Mouse (Mus musculus): ENCODE results near the gene Mios. TPM values are rescaled to one million over a fixed set of nuclear protein-coding genes. Genes with fewer than 3 reads are reported as not detected.

The Mios gene
- total RNA-seq (2014; rRNA removed) (9.3 and 10.0 TPM in 2 replicates), polyA plus RNA-seq (2012; rRNA removed) (1.1 and 1.8 TPM in 2 replicates)

DNA sequence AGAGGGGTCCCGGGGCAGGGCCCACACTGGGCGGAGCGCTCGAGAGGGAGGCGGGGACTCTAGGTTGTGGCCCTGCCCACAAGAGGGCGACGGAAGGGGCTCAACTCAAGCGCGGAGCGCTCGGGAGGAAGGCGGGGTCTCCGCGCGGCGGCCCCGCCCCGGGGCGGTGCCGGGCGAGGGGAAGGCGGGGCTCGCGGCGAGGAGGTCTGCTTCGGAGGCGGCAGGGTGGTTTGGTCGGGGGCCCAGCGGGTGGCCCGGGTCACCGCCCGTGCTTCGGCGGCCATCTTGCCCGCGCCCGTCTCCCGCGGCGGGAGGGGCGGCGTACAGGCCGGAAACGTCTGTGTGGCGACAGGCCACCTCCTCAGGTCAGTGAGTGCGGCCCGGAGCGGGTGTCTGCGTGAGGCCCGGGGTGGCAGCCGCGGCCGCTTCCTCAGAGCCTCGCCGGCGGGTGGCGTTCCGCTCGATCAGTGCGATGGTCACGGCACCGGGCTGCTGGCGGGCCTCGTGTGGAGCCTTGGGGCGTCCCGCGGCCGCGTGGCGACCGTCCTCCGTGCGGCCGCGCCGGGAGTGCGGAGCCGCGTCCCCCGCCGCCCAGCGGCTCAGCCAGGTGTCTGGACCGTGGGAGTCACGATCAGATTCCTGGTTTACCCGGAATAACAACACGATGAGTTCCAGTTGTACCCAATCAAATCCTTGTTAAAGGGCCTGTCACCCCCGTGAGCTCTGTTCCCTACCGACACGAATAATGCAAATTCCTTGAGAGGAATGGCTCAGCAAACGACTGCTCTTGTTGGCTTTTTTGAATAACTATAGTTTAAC lies at the start of gene Mios:
Mios (plus strand) TSS at position 176 of the 819 bp plus-strand sequence.
- peaks cover 3% of the 10 kb centered on the region; the same call in 1 of the 2 replicates for H3K4me1 ChIP-seq (ENCODE audit: control insufficient read depth, insufficient read depth, low read length)

DNA sequence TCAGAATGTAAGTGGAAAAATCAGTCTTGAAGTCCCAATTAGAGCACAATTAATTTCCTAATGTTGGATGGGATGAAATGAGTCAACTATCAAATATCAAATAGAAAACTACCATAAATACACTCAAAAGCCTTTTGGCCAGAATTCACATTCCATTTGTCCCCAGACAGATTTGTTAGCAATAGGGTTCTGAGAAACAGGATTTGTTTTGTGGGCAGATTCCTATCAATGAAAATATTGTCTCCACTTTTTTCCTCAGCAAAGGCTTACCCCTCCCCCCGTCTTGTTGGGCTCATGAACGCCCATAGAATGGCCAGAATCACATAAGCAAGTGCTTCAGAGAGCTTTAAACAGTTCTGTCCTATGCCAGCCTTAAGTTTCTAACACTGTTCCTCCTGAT lies 49.0 kb upstream of the Mios start:
- DNase-seq (ENCODE audit: extremely low read depth, low read depth, low spot score) = no peak
- WGBS = 48% methylated on average over 2 of the region's 2 CpGs
- H3K27me3 ChIP-seq (ENCODE audit: control insufficient read depth, insufficient read depth, low read length) = no peaks in the 10 kb centered on the region
- H3K4me3 ChIP-seq (ENCODE audit: insufficient read depth, low read depth, low read length) = no peak overlapping the region
- no peaks in the 10 kb centered on the region for H3K4me1 ChIP-seq (ENCODE audit: control insufficient read depth, insufficient read depth, low read length)
- H3K36me3 ChIP-seq (ENCODE audit: control insufficient read depth, insufficient read depth, low read length) = no peaks in the 10 kb centered on the region
- no peaks in the 10 kb centered on the region for H3K79me2 ChIP-seq (ENCODE audit: control insufficient read depth, insufficient read depth, low read length)
- no peak overlapping the region for H3K9ac ChIP-seq (ENCODE audit: low read depth, low read length)
- TF ChIP-seq POLR2A (IDR thresholded peaks at IDR 0.05; ENCODE audit: extremely low read depth, insufficient read depth, low read length) (no peak), CTCF (IDR thresholded peaks at IDR 0.05; ENCODE audit: low read depth, low read length) (no peak)
- H3K27ac ChIP-seq (replicated peaks; ENCODE audit: insufficient read depth, low read depth, low read length) = no peak overlapping the region

More for the DNA sequence above, at the start of gene Mios:
- peak within 1 kb of the TSS; percentile 96 for H3K9ac ChIP-seq (ENCODE audit: low read depth, low read length)
- H3K36me3 ChIP-seq (ENCODE audit: control insufficient read depth, insufficient read depth, low read length) = peaks cover 1% of the 10 kb centered on the region; the same call in 1 of the 2 replicates
- peak within 1 kb of the TSS; percentile 91 for H3K4me3 ChIP-seq (ENCODE audit: insufficient read depth, low read depth, low read length)
- TF ChIP-seq CTCF (IDR thresholded peaks at IDR 0.05; ENCODE audit: low read depth, low read length) = peak; percentile 31
- peak; percentile 58; the same call in 1 of the 2 replicates for TF ChIP-seq POLR2A (IDR thresholded peaks at IDR 0.05; ENCODE audit: extremely low read depth, insufficient read depth, low read length)
- H3K79me2 ChIP-seq (ENCODE audit: control insufficient read depth, insufficient read depth, low read length) = peaks cover 4% of the 10 kb centered on the region; the same call in 1 of the 2 replicates
- WGBS = under 1% methylated on average over 81 of the region's 90 CpGs
- peak; percentile 80 for DNase-seq (ENCODE audit: extremely low read depth, low read depth, low spot score)
- H3K27ac ChIP-seq (replicated peaks; ENCODE audit: insufficient read depth, low read depth, low read length) = peak within 1 kb of the TSS; percentile 79
- H3K27me3 ChIP-seq (ENCODE audit: control insufficient read depth, insufficient read depth, low read length) = no peaks in the 10 kb centered on the region

DNA sequence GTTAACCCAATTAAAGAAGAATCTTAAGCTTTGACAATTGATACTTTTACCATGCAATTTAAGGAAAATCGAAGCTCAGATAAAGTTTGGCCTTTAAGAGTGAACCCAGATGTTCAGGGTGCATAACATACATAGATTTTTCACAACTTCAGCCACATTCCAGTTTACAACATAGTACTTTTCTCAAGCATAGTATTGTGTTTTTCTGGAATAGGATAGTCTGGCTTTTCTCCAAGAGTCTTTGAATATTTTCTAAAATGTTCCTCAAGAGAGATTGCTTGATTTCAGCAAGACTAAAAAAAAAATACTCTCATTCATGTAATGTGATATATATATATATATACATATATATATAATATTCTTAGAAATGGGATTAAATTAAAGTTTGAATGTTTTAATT lies 44.3 kb upstream of the Mios start:
- Histone ChIP-seq H3K27ac (replicated peaks; ENCODE audit: insufficient read depth, low read depth, low read length) (no peak overlapping the region), H3K4me1 (ENCODE audit: control insufficient read depth, insufficient read depth, low read length) (no peaks in the 10 kb centered on the region), H3K79me2 (ENCODE audit: control insufficient read depth, insufficient read depth, low read length) (no peaks in the 10 kb centered on the region), H3K27me3 (ENCODE audit: control insufficient read depth, insufficient read depth, low read length) (no peaks in the 10 kb centered on the region), H3K36me3 (ENCODE audit: control insufficient read depth, insufficient read depth, low read length) (no peaks in the 10 kb centered on the region), H3K4me3 (ENCODE audit: insufficient read depth, low read depth, low read length) (no peak overlapping the region), H3K9ac (ENCODE audit: low read depth, low read length) (no peak overlapping the region)
- no peak for DNase-seq (ENCODE audit: extremely low read depth, low read depth, low spot score)
- TF ChIP-seq CTCF (IDR thresholded peaks at IDR 0.05; ENCODE audit: low read depth, low read length) = no peak
- WGBS = 59% methylated on average over 1 of the region's 1 CpGs

DNA sequence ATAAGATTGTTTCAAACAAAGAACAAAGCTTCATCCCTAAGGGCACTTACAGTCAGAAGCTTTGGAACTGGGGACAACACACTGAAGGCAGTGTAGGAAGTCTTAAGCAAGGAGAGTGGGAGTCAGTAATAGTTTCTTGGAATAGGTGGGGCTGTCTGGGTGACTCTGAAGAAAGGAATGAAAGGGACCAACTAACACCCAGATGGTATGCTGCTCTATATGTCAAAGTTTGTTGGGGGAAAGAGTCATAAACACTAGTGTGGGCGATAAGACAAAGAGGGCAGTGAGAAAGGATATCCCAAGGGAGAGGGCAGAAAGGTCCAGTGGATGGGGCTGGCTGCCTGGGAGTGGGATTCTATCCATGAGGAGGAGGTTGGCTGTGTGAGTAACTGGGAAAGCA lies 36.9 kb upstream of the Mios start:
- Histone ChIP-seq H3K27me3 (ENCODE audit: control insufficient read depth, insufficient read depth, low read length) (no peaks in the 10 kb centered on the region), H3K4me3 (ENCODE audit: insufficient read depth, low read depth, low read length) (no peak overlapping the region), H3K79me2 (ENCODE audit: control insufficient read depth, insufficient read depth, low read length) (no peaks in the 10 kb centered on the region), H3K4me1 (ENCODE audit: control insufficient read depth, insufficient read depth, low read length) (no peaks in the 10 kb centered on the region), H3K27ac (replicated peaks; ENCODE audit: insufficient read depth, low read depth, low read length) (no peak overlapping the region), H3K9ac (ENCODE audit: low read depth, low read length) (no peak overlapping the region), H3K36me3 (ENCODE audit: control insufficient read depth, insufficient read depth, low read length) (no peaks in the 10 kb centered on the region)
- WGBS = 72% methylated on average over 1 of the region's 1 CpGs
- TF ChIP-seq CTCF (IDR thresholded peaks at IDR 0.05; ENCODE audit: low read depth, low read length) = no peak
- no peak for TF ChIP-seq POLR2A (IDR thresholded peaks at IDR 0.05; ENCODE audit: extremely low read depth, insufficient read depth, low read length)
- DNase-seq (ENCODE audit: extremely low read depth, low read depth, low spot score) = no peak

DNA sequence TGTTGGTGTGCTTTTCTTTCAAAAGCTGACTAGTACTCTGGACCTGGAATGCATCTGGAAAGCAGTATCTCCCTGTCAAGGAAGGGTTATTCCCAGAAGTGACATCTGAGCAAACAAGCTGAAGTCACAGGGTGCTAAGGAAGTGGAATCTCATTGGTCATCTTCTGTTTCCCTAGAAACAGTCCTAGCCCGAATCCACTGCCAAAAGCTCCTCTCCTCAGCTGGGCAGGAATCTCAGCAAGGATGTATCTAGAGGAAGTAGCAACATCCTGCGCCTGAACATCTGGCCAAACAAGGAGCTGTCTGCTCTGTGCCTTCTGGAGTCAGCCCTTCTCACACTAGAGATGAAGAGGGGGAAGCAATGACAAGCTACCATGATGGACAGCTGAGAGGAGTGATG lies 35.0 kb upstream of the Mios start:
- no peaks in the 10 kb centered on the region for H3K27me3 ChIP-seq (ENCODE audit: control insufficient read depth, insufficient read depth, low read length)
- WGBS = 26% methylated on average over 2 of the region's 2 CpGs
- no peaks in the 10 kb centered on the region for H3K36me3 ChIP-seq (ENCODE audit: control insufficient read depth, insufficient read depth, low read length)
- no peaks in the 10 kb centered on the region for H3K4me1 ChIP-seq (ENCODE audit: control insufficient read depth, insufficient read depth, low read length)
- H3K27ac ChIP-seq (replicated peaks; ENCODE audit: insufficient read depth, low read depth, low read length) = no peak overlapping the region
- no peaks in the 10 kb centered on the region for H3K79me2 ChIP-seq (ENCODE audit: control insufficient read depth, insufficient read depth, low read length)
- H3K9ac ChIP-seq (ENCODE audit: low read depth, low read length) = no peak overlapping the region
- DNase-seq (ENCODE audit: extremely low read depth, low read depth, low spot score) = no peak
- no peak overlapping the region for H3K4me3 ChIP-seq (ENCODE audit: insufficient read depth, low read depth, low read length)
- TF ChIP-seq CTCF (IDR thresholded peaks at IDR 0.05; ENCODE audit: low read depth, low read length) (no peak), POLR2A (IDR thresholded peaks at IDR 0.05; ENCODE audit: extremely low read depth, insufficient read depth, low read length) (no peak)

DNA sequence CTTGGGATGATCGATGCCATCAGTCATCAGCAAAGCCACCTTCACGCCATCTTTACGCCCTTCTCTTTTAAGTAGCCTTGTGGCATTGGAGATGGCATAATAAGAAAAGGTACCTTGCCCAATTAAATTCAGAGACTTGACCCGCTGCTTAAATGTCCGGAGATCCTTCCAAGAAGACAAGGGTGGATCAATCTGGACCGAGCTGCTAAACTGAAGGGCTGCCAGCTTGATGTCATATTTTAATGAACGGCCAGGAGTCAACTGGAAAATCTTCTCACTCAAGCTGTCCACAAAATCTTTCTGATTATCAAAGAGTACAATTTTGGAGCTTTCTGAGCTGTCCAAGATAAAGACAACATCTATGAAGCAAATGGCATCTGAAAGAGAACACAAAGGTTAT lies 33.7 kb upstream of the Mios start:
- no peaks in the 10 kb centered on the region for H3K27me3 ChIP-seq (ENCODE audit: control insufficient read depth, insufficient read depth, low read length)
- H3K27ac ChIP-seq (replicated peaks; ENCODE audit: insufficient read depth, low read depth, low read length) = no peak overlapping the region
- no peaks in the 10 kb centered on the region for H3K79me2 ChIP-seq (ENCODE audit: control insufficient read depth, insufficient read depth, low read length)
- no peaks in the 10 kb centered on the region for H3K36me3 ChIP-seq (ENCODE audit: control insufficient read depth, insufficient read depth, low read length)
- no peak overlapping the region for H3K4me3 ChIP-seq (ENCODE audit: insufficient read depth, low read depth, low read length)
- H3K9ac ChIP-seq (ENCODE audit: low read depth, low read length) = no peak overlapping the region
- TF ChIP-seq CTCF (IDR thresholded peaks at IDR 0.05; ENCODE audit: low read depth, low read length) = no peak
- no peak for TF ChIP-seq POLR2A (IDR thresholded peaks at IDR 0.05; ENCODE audit: extremely low read depth, insufficient read depth, low read length)
- H3K4me1 ChIP-seq (ENCODE audit: control insufficient read depth, insufficient read depth, low read length) = no peaks in the 10 kb centered on the region
- DNase-seq (ENCODE audit: extremely low read depth, low read depth, low spot score) = no peak
- 94% methylated on average over 7 of the region's 7 CpGs for WGBS

Measured in liver, adult 2 months (tissue).